ENCODE assay signal across 10 mouse cellular contexts in the genomic region with DNA sequence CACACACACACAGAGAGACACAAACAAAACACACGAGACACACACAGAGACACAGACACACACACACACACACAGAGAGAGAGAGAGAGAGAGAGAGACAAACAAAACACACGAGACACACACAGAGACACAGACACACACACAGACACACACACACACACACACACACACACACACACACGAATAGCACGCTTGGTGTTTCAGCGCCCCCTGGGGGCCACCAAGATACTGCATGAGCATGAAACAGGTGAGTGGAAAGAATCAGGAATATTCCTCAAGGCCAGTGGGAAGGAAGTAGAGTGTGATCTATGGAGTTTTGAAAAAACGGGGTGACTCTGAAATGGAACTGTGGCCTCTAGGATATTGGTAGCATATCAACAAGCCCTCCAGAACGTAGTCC. TPM values are rescaled to one million over a fixed set of nuclear protein-coding genes. Genes with fewer than 3 reads are reported as not detected.
A peak's percentile ranks its signal among the peaks of the same experiment; 100 is the strongest.
DNase-seq lines count a peak whose midpoint lies in the region; ATAC-seq lines count a peak whose summit lies in the region.
"Not testable (repeated sequence)": the region's sequence is repeated elsewhere in the genome, so short reads cannot be mapped to it uniquely, and the experiment has no call there.
"Had no signal": no experiment of that assay in that cellular context is flagged by ENCODE, and none has a peak within 500 bp of the region (broad histone marks: within the 10 kb centered on the region; RNA-seq: fewer than 3 reads in every experiment).

No protein-coding gene starts in this region.

- H3K27me3 ChIP-seq in limb, embryonic 11.5 days (ENCODE audit: control insufficient read depth, insufficient read depth, low read length); midbrain, embryonic 10.5 days (ENCODE audit: low read depth, poor library complexity, severe bottlenecking); splenic B cell, adult 2 months (ENCODE audit: control insufficient read depth, insufficient read depth, low read length, poor library complexity, severe bottlenecking): not testable (repeated sequence)

- DNase-seq in 416B (ENCODE audit: low read depth) (peak; percentile 26), ZHBTc4 (ENCODE audit: low read depth, low spot score) (peak; percentile 75)
- peak; percentile 52 to 77 for DNase-seq in cerebellum, postnatal 14 days
- DNase-seq in kidney, adult 9 months: peak; percentile 59
- DNase-seq in limb, embryonic 11.5 days (ENCODE audit: low spot score): peak; percentile 68
- peak; percentile 37 for DNase-seq in midbrain, embryonic 10.5 days (ENCODE audit: low spot score)
- DNase-seq in splenic B cell, adult 2 months (ENCODE audit: low read depth, low spot score): peak; percentile 63

- H3K27ac ChIP-seq in limb, embryonic 11.5 days (replicated peaks; ENCODE audit: low read depth, low read length); midbrain, embryonic 10.5 days (replicated peaks): not testable (repeated sequence)

- not testable (repeated sequence) for H3K4me3 ChIP-seq in limb, embryonic 11.5 days (ENCODE audit: low read depth, low read length); midbrain, embryonic 10.5 days

- H3K4me1 ChIP-seq in limb, embryonic 11.5 days (ENCODE audit: control insufficient read depth, insufficient read depth, low read length); midbrain, embryonic 10.5 days: not testable (repeated sequence)

- not testable (repeated sequence) for H3K4me2 ChIP-seq in limb, embryonic 11.5 days (ENCODE audit: low read depth, severe bottlenecking)

- H3K9me3 ChIP-seq in limb, embryonic 11.5 days (ENCODE audit: control insufficient read depth, low read length); midbrain, embryonic 10.5 days (replicated peaks): not testable (repeated sequence)

- not testable (repeated sequence) for H3K36me3 ChIP-seq in limb, embryonic 11.5 days (ENCODE audit: control insufficient read depth, insufficient read depth, low read length); midbrain, embryonic 10.5 days; splenic B cell, adult 2 months (ENCODE audit: control insufficient read depth, insufficient read depth, low read length, poor library complexity, severe bottlenecking)

- not testable (repeated sequence) for H3K9ac ChIP-seq in limb, embryonic 11.5 days (ENCODE audit: low read length)

- peak; percentile 52; the same call in 1 of the 2 replicates for ATAC-seq in granulocyte monocyte progenitor cell, adult 5-6 weeks (replicated peaks; ENCODE audit: poor library complexity, severe bottlenecking)
- not testable (repeated sequence) for ATAC-seq in limb, embryonic 11.5 days (ENCODE audit: insufficient number of reproducible peaks, low FRiP score, low TSS enrichment, low read depth)

- WGBS in limb, embryonic 11.5 days: 48% methylated on average over 7 of the region's 7 CpGs
- WGBS in midbrain, embryonic 10.5 days: 39% methylated on average over 7 of the region's 7 CpGs

RNA-seq across cellular contexts. Expression of gene Gad1, which starts 14.6 kb away (rescaled TPM):
- not detected in 2 replicates for total RNA-seq in granulocyte monocyte progenitor cell, adult 5-6 weeks (2014; fragmentation: Nextera tagmentation)
- total RNA-seq in granulocyte monocyte progenitor cell, adult 5-6 weeks (2017): not detected in 2 replicates
- polyA plus RNA-seq in limb, embryonic 11.5 days (2014; fragmentation: Nextera tagmentation; extraction: Ambion mirVana): 0.21 and 0.75 TPM in 2 replicates
- polyA plus RNA-seq in midbrain, embryonic 10.5 days (2016; fragmentation: Nextera tagmentation; extraction: Ambion mirVana): 2.6 and 7.9 TPM in 2 replicates
- polyA plus RNA-seq: C2C12 had no signal

RNA-seq across cellular contexts. Expression of gene Erich2, which starts 29.7 kb away (rescaled TPM):
- not detected in 2 replicates for total RNA-seq in granulocyte monocyte progenitor cell, adult 5-6 weeks (2014; fragmentation: Nextera tagmentation)
- not detected in 2 replicates for total RNA-seq in granulocyte monocyte progenitor cell, adult 5-6 weeks (2017)
- polyA plus RNA-seq in limb, embryonic 11.5 days (2014; fragmentation: Nextera tagmentation; extraction: Ambion mirVana): 0.33 TPM in 1 of 2 replicates, not detected in the other
- polyA plus RNA-seq in midbrain, embryonic 10.5 days (2016; fragmentation: Nextera tagmentation; extraction: Ambion mirVana): 1.9 and 2.2 TPM in 2 replicates
- total RNA-seq: neutrophil, adult 5-6 weeks had no signal
